Mouse (Mus musculus): ENCODE measurements around the gene Nab1. TPM values are rescaled to one million over a fixed set of nuclear protein-coding genes. Genes with fewer than 3 reads are reported as not detected.

The Nab1 gene
- 33.8 and 35.2 TPM in 2 replicates for polyA plus RNA-seq (2012; ENCODE audit: low replicate concordance)

GRCm38 (mm10) chr1:52500314-52500981, at the start of gene Nab1:
Gene Nab1 (minus strand): TSS chr1:52500679.

Other genes starting within 250 kb of the Nab1 start
- gene Nemp2, start 130.0 kb upstream of the Nab1 start, polyA plus RNA-seq (2012; ENCODE audit: low replicate concordance) = 0.78 and 1.8 TPM in 2 replicates
- gene Mfsd6, start 226.8 kb upstream of the Nab1 start, polyA plus RNA-seq (2012; ENCODE audit: low replicate concordance) = 0.93 and 1.7 TPM in 2 replicates